Mouse (Mus musculus) embryo, embryonic 10.5 days (tissue): ENCODE measurements around the gene Gorab.

ENCODE experiments used
- DNase-seq: peaks from one replicate; pipeline ENCODE4 v3.0.0-alpha.2; 2015; ENCODE audit warnings: low spot score

Gene Gorab

GRCm38 (mm10) chr1:163356167-163356566 lies 47.3 kb downstream of the Gorab start:
- DNase-seq: no peak

- DNase-seq: peak; percentile 60
These were observed 47.8 kb downstream of the Gorab start for GRCm38 (mm10) chr1:163355626-163356156.

DNA sequence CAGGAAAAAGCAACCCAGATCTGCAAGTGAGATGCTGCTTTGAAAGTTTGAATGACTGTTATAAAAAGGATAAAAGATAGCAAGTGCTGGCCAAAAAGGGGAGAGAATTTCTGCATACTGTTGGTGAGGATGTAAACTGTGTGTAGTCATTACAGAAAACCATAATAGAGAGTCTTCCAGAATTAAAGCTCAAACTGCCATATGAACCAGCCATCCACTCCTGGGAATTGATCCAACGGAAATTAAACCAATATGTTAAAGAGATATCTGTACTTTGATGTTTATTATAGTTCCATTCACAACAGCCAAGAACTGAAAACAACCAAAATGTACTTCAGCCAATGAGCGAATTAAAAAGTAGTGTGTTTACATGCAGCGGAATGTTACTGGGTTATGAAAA lies 52.5 kb downstream of the Gorab start:
- no peak for DNase-seq

DNA sequence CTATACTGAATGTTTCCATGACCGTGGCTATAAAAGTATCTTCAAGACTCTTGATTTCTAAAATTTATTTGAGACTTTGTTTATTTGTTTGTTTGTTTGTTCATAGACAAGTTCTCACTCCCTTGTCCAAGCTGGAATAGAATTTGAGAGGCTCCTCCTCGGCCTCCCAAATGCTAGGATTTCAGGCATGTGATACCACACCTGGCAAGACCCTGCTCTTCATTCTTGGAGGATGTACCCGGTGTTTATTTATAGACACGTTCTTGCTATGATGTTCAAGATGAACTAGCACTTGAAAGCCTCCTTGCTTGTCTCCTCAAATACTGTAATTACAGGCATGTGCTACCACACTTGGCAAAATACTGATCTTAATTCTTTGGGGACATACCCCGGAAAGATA lies 57.9 kb downstream of the Gorab start:
- DNase-seq: no peak

DNA sequence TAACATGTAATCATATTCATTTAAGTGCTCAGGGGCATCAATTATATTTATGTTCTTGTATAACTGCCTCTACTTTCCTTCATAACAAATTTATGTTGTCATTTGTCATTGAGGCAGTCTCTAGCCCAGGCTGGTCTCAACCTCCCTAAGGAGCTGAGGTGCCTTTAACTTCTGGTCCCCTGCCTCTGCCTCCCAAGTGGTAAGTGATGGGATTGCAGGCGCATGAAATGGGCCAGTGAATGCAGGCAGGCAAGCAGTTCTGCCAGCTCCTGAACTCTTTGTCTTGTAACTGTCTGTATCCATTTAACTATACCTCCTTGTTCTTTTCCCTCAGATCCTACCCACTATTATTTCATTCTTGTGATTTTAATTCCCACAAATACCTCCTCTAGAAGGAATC lies 58.5 kb downstream of the Gorab start:
- no peak for DNase-seq

DNA sequence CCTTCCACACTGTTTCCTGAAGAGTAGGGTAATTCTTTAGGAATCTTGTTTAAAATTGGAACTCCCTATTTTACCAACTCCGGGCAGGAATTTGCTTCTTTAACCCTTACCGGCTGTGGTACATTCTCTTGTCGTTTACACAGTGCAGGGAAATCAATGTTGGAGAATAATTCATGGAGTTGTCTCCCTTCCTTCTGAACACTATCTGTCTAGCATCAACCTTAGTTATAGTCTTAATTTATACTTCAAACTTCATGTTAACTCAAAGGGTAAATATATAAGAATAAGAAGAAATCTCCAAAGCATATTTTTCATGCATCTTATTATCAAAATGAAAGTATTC lies 64.3 kb downstream of the Gorab start:
- DNase-seq: no peak

- DNase-seq: no peak
These were observed 64.8 kb downstream of the Gorab start for GRCm38 (mm10) chr1:163338525-163339218.

DNA sequence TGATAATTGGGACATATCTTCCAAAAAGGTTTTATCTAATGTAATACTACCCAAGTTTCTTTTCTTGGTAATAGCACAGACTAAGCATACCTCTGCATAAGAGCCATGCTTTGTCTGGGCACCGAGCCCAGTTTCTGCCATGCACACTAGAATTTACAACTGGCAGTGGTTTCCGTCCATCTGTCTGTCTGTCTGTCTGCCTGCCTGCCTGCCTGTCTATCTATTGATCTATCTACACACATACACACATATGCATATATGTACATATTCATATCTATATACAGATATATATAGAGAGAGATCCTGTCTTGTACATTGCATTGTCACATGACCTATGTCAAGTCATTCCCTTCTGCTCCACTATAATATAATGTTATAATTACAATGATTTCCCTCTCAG lies 65.6 kb downstream of the Gorab start:
- DNase-seq: no peak
